ENCODE assay signal across 24 mouse cellular contexts in genomic region chr3:55558570-55558969, GRCm38 (mm10).
DNase-seq lines count a peak whose midpoint lies in the region; ATAC-seq and TF ChIP-seq lines count a peak whose summit lies in the region.
"Had no signal": no experiment of that assay in that cellular context is flagged by ENCODE, and none has a peak within 500 bp of the region (broad histone marks: within the 10 kb centered on the region; RNA-seq: fewer than 3 reads in every experiment).

No protein-coding gene starts in this region.

- no peaks in the 10 kb centered on the region for H3K36me3 ChIP-seq in intestine, embryonic 14.5 days (ENCODE audit: control insufficient read depth, insufficient read depth, low read length)
- no peaks in the 10 kb centered on the region for H3K36me3 ChIP-seq in intestine, embryonic 16.5 days (ENCODE audit: control insufficient read depth, insufficient read depth, low read length)
- no peaks in the 10 kb centered on the region for H3K36me3 ChIP-seq in kidney, embryonic 15.5 days
- no peaks in the 10 kb centered on the region for H3K36me3 ChIP-seq in kidney, postnatal 0 days (ENCODE audit: insufficient read depth, low read length)
- H3K36me3 ChIP-seq: embryonic facial prominence, embryonic 10.5 days; embryonic facial prominence, embryonic 12.5 days; forebrain, embryonic 15.5 days; G1E had no signal

- 50% methylated on average over 1 of the region's 1 CpGs for WGBS in intestine, embryonic 14.5 days
- WGBS in intestine, embryonic 16.5 days: 55% methylated on average over 1 of the region's 1 CpGs
- 29% methylated on average over 1 of the region's 1 CpGs for WGBS in kidney, embryonic 15.5 days
- 31% methylated on average over 1 of the region's 1 CpGs for WGBS in kidney, postnatal 0 days

- ATAC-seq in intestine, embryonic 14.5 days (replicated peaks; ENCODE audit: low FRiP score, low TSS enrichment, low read depth): no peak
- no peak for ATAC-seq in intestine, embryonic 16.5 days
- ATAC-seq in kidney, embryonic 15.5 days (replicated peaks; ENCODE audit: low FRiP score): peak; percentile 36; the same call in 1 of the 2 replicates
- ATAC-seq in kidney, postnatal 0 days (replicated peaks; ENCODE audit: low FRiP score, low read depth): 0 out of 2 replicates have a peak, but pooled peaks have one; percentile 33
- ATAC-seq: activated CD4-positive, CD25-positive, alpha-beta regulatory T cell, adult 4 months; CD4-positive, CD25-positive, alpha-beta regulatory T cell, adult 4 months; forebrain, embryonic 13.5 days; forebrain, embryonic 15.5 days; Patski had no signal

- no peak for TF ChIP-seq CTCF in kidney, postnatal 0 days (IDR thresholded peaks at IDR 0.05; ENCODE audit: low read depth)

- H3K9ac ChIP-seq in intestine, embryonic 14.5 days (ENCODE audit: low read length): no peak overlapping the region
- H3K9ac ChIP-seq in intestine, embryonic 16.5 days (ENCODE audit: low read depth, low read length): no peak overlapping the region
- no peak overlapping the region for H3K9ac ChIP-seq in kidney, embryonic 15.5 days
- no peak overlapping the region for H3K9ac ChIP-seq in kidney, postnatal 0 days (ENCODE audit: low read depth, low read length)
- H3K9ac ChIP-seq: embryonic facial prominence, embryonic 12.5 days; forebrain, embryonic 13.5 days; forebrain, embryonic 15.5 days had no signal

- H3K4me3 ChIP-seq in intestine, embryonic 14.5 days (ENCODE audit: low read depth, low read length): no peak overlapping the region
- no peak overlapping the region for H3K4me3 ChIP-seq in intestine, embryonic 16.5 days (ENCODE audit: low read length)
- no peak overlapping the region for H3K4me3 ChIP-seq in kidney, embryonic 15.5 days (replicated peaks)
- no peak overlapping the region for H3K4me3 ChIP-seq in kidney, postnatal 0 days (replicated peaks; ENCODE audit: low read depth, low read length)
- H3K4me3 ChIP-seq: embryonic facial prominence, embryonic 10.5 days; embryonic facial prominence, embryonic 12.5 days; forebrain, embryonic 13.5 days; forebrain, embryonic 15.5 days had no signal

- no peaks in the 10 kb centered on the region for H3K9me3 ChIP-seq in intestine, embryonic 14.5 days (ENCODE audit: control insufficient read depth, low read length)
- no peaks in the 10 kb centered on the region for H3K9me3 ChIP-seq in intestine, embryonic 16.5 days (ENCODE audit: control insufficient read depth, low read length)
- H3K9me3 ChIP-seq in kidney, embryonic 15.5 days (replicated peaks): no peaks in the 10 kb centered on the region
- H3K9me3 ChIP-seq in kidney, postnatal 0 days (replicated peaks; ENCODE audit: low read length): no peaks in the 10 kb centered on the region
- H3K9me3 ChIP-seq: embryonic facial prominence, embryonic 10.5 days; embryonic facial prominence, embryonic 12.5 days; forebrain, embryonic 13.5 days; forebrain, embryonic 15.5 days had no signal

- no peak overlapping the region for H3K27ac ChIP-seq in intestine, embryonic 14.5 days (ENCODE audit: low read depth)
- no peak overlapping the region for H3K27ac ChIP-seq in intestine, embryonic 16.5 days (ENCODE audit: low read length)
- no peak overlapping the region for H3K27ac ChIP-seq in kidney, embryonic 15.5 days
- H3K27ac ChIP-seq in kidney, postnatal 0 days: no peak overlapping the region
- H3K27ac ChIP-seq: embryonic facial prominence, embryonic 10.5 days; embryonic facial prominence, embryonic 12.5 days; forebrain, embryonic 13.5 days; forebrain, embryonic 15.5 days had no signal

- no peaks in the 10 kb centered on the region for H3K27me3 ChIP-seq in intestine, embryonic 14.5 days (replicated peaks; ENCODE audit: control insufficient read depth, insufficient read depth, low read length)
- H3K27me3 ChIP-seq in intestine, embryonic 16.5 days (replicated peaks; ENCODE audit: control insufficient read depth, insufficient read depth, low read length): no peaks in the 10 kb centered on the region
- no peaks in the 10 kb centered on the region for H3K27me3 ChIP-seq in kidney, embryonic 15.5 days
- no peaks in the 10 kb centered on the region for H3K27me3 ChIP-seq in kidney, postnatal 0 days (ENCODE audit: insufficient read depth, low read length)
- H3K27me3 ChIP-seq: CH12.LX; embryonic facial prominence, embryonic 12.5 days; forebrain, embryonic 13.5 days; forebrain, embryonic 15.5 days; Patski had no signal

- H3K4me1 ChIP-seq in intestine, embryonic 14.5 days (replicated peaks; ENCODE audit: control insufficient read depth, insufficient read depth, low read length): no peaks in the 10 kb centered on the region
- H3K4me1 ChIP-seq in intestine, embryonic 16.5 days (ENCODE audit: control insufficient read depth, insufficient read depth, low read length): no peaks in the 10 kb centered on the region
- H3K4me1 ChIP-seq in kidney, embryonic 15.5 days: peaks cover 9% of the 10 kb centered on the region; the same call in 1 of the 2 replicates
- H3K4me1 ChIP-seq in kidney, postnatal 0 days (replicated peaks; ENCODE audit: insufficient read depth, low read length): no peaks in the 10 kb centered on the region
- H3K4me1 ChIP-seq: embryonic facial prominence, embryonic 12.5 days; forebrain, embryonic 13.5 days; forebrain, embryonic 15.5 days had no signal

- no peak overlapping the region for H3K4me2 ChIP-seq in intestine, embryonic 14.5 days (ENCODE audit: low read length)
- H3K4me2 ChIP-seq in intestine, embryonic 16.5 days (ENCODE audit: low read depth, low read length): no peak overlapping the region
- H3K4me2 ChIP-seq in kidney, embryonic 15.5 days: no peak overlapping the region
- no peak overlapping the region for H3K4me2 ChIP-seq in kidney, postnatal 0 days (ENCODE audit: low read length)
- H3K4me2 ChIP-seq: embryonic facial prominence, embryonic 12.5 days; forebrain, embryonic 13.5 days; forebrain, embryonic 15.5 days had no signal

- peak; percentile 31 for DNase-seq in intestine, embryonic 14.5 days (ENCODE audit: low spot score)
- DNase-seq in kidney, adult 9 months: no peak
- peak; percentile 56 for DNase-seq in kidney, postnatal 0 days (ENCODE audit: low spot score)
- DNase-seq in kidney, adult 18-20 months: no peak
- DNase-seq: adrenal gland, adult 8-10 months; adrenal gland, postnatal 14 days; adrenal gland, postnatal 36 days; B cell, adult 2 months; cerebellum, adult 11-12 months; cerebellum, adult 2 months; cerebellum, adult 9-10 months; cerebellum, postnatal 10 days; cerebellum, postnatal 25 days had no signal

Comparison
In these comparisons a context has a peak if more than half of its experiments do, and no peak if none do; other contexts are left out.
1. DNase-seq: peak in intestine, embryonic 14.5 days (single experiment) and kidney, postnatal 0 days (single experiment); none in kidney, adult 9 months (single experiment) and kidney, adult 18-20 months (single experiment).
2. ATAC-seq: peak in kidney, embryonic 15.5 days (single experiment) and kidney, postnatal 0 days (single experiment); none in intestine, embryonic 14.5 days (single experiment) and intestine, embryonic 16.5 days (single experiment).